Mouse (Mus musculus): ENCODE results near the gene Sgo2a. TPM values are rescaled to one million over a fixed set of nuclear protein-coding genes. Genes with fewer than 3 reads are reported as not detected.
"Not testable (repeated sequence)": the region's sequence is repeated elsewhere in the genome, so short reads cannot be mapped to it uniquely, and the experiment has no call there.

The Sgo2a gene
- polyA plus RNA-seq, 1 experiment from 2014 or later: 21.2 TPM

- 84% methylated on average over 6 of the region's 6 CpGs for WGBS
Observed at GRCm38 (mm10) chr1:57989052-57989600, 6.6 kb upstream of the Sgo2a start.

GRCm38 (mm10) chr1:57991277-57991676 lies 4.5 kb upstream of the Sgo2a start:
- WGBS: 72% methylated on average over 2 of the region's 2 CpGs
- no peaks in the 10 kb centered on the region for H3K9me3 ChIP-seq (replicated peaks)
- DNase-seq (ENCODE audit: low spot score): no peak

More at GRCm38 (mm10) chr1:57989052-57989600, 6.6 kb upstream of the Sgo2a start:
- Histone ChIP-seq H3K36me3 (no peaks in the 10 kb centered on the region), H3K27ac (no peak overlapping the region), H3K4me3 (no peak overlapping the region), H3K9me3 (replicated peaks) (no peaks in the 10 kb centered on the region), H3K4me1 (no peaks in the 10 kb centered on the region), H3K27me3 (ENCODE audit: low read depth, poor library complexity, severe bottlenecking) (no peaks in the 10 kb centered on the region)
- no peak for DNase-seq (ENCODE audit: low spot score)

GRCm38 (mm10) chr1:57996133-57996615 lies 403 bp downstream of the Sgo2a start:
- Histone ChIP-seq H3K4me3 (peak overlapping the region; percentile 77), H3K9me3 (replicated peaks) (no peaks in the 10 kb centered on the region), H3K27ac (peak overlapping the region; percentile 94), H3K27me3 (ENCODE audit: low read depth, poor library complexity, severe bottlenecking) (no peaks in the 10 kb centered on the region), H3K4me1 (peaks cover 10% of the 10 kb centered on the region), H3K36me3 (peaks cover 24% of the 10 kb centered on the region)
- WGBS: 0% methylated on average over 29 of the region's 29 CpGs
- DNase-seq (ENCODE audit: low spot score): no peak

More at GRCm38 (mm10) chr1:57991277-57991676, 4.5 kb upstream of the Sgo2a start:
- no peaks in the 10 kb centered on the region for H3K27me3 ChIP-seq (ENCODE audit: low read depth, poor library complexity, severe bottlenecking)
- no peak overlapping the region for H3K27ac ChIP-seq
- H3K4me3 ChIP-seq: no peak overlapping the region
- H3K36me3 ChIP-seq: no peaks in the 10 kb centered on the region
- H3K4me1 ChIP-seq: no peaks in the 10 kb centered on the region

- peaks cover 10% of the 10 kb centered on the region for H3K4me1 ChIP-seq
- H3K4me3 ChIP-seq: no peak overlapping the region
- H3K27me3 ChIP-seq (ENCODE audit: low read depth, poor library complexity, severe bottlenecking): no peaks in the 10 kb centered on the region
- H3K27ac ChIP-seq: no peak overlapping the region
- H3K9me3 ChIP-seq (replicated peaks): no peaks in the 10 kb centered on the region
- WGBS: 93% methylated on average over 3 of the region's 3 CpGs
- DNase-seq (ENCODE audit: low spot score): no peak
- peaks cover 40% of the 10 kb centered on the region for H3K36me3 ChIP-seq
Observed at GRCm38 (mm10) chr1:57998146-57998545, 2.4 kb downstream of the Sgo2a start.

GRCm38 (mm10) chr1:58006388-58006787 lies 10.6 kb downstream of the Sgo2a start:
- H3K27ac ChIP-seq; H3K27me3 ChIP-seq (ENCODE audit: low read depth, poor library complexity, severe bottlenecking); H3K4me3 ChIP-seq; DNase-seq (ENCODE audit: low spot score); H3K9me3 ChIP-seq (replicated peaks); H3K4me1 ChIP-seq: not testable (repeated sequence)
- 92% methylated on average over 7 of the region's 7 CpGs for WGBS
- peaks cover 65% of the 10 kb centered on the region for H3K36me3 ChIP-seq

- Histone ChIP-seq H3K27ac (no peak within 1 kb of the TSS), H3K36me3 (peaks cover 98% of the 10 kb centered on the region), H3K4me1 (no peaks in the 10 kb centered on the region), H3K4me3 (no peak within 1 kb of the TSS), H3K9me3 (replicated peaks) (no peaks in the 10 kb centered on the region), H3K27me3 (ENCODE audit: low read depth, poor library complexity, severe bottlenecking) (no peaks in the 10 kb centered on the region)
- no peak for DNase-seq (ENCODE audit: low spot score)
- WGBS: 94% methylated on average over 7 of the region's 7 CpGs
Observed at GRCm38 (mm10) chr1:58018856-58019255, 23.1 kb downstream of the Sgo2a start, which contains the start of gene Kctd18. Kctd18 (minus strand) TSS chr1:58018956.

- Histone ChIP-seq H3K27ac (no peak overlapping the region), H3K36me3 (peaks cover 34% of the 10 kb centered on the region), H3K9me3 (replicated peaks) (no peaks in the 10 kb centered on the region), H3K4me1 (peaks cover 16% of the 10 kb centered on the region), H3K4me3 (no peak overlapping the region), H3K27me3 (ENCODE audit: low read depth, poor library complexity, severe bottlenecking) (no peaks in the 10 kb centered on the region)
- no peak for DNase-seq (ENCODE audit: low spot score)
- WGBS: 86% methylated on average over 7 of the region's 7 CpGs
Observed at GRCm38 (mm10) chr1:58027707-58028106, 31.9 kb downstream of the Sgo2a start.

GRCm38 (mm10) chr1:58029636-58030117 lies 33.9 kb downstream of the Sgo2a start, which contains the start of gene Aox1:
Aox1 (plus strand) TSS chr1:58029931.
- WGBS: 11% methylated on average over 12 of the region's 12 CpGs
- Histone ChIP-seq H3K27ac (peak within 1 kb of the TSS; percentile 65), H3K36me3 (peaks cover 15% of the 10 kb centered on the region), H3K4me1 (peaks cover 16% of the 10 kb centered on the region), H3K9me3 (replicated peaks) (no peaks in the 10 kb centered on the region), H3K27me3 (ENCODE audit: low read depth, poor library complexity, severe bottlenecking) (no peaks in the 10 kb centered on the region), H3K4me3 (peak within 1 kb of the TSS; percentile 38)
- DNase-seq (ENCODE audit: low spot score): peak; percentile 43

- peak overlapping the region; percentile 65 for H3K27ac ChIP-seq
- 23% methylated on average over 13 of the region's 13 CpGs for WGBS
Observed at GRCm38 (mm10) chr1:58030156-58030871, 34.5 kb downstream of the Sgo2a start.

GRCm38 (mm10) chr1:58031160-58031769 lies 35.5 kb downstream of the Sgo2a start:
- peaks cover 2% of the 10 kb centered on the region for H3K36me3 ChIP-seq

More at GRCm38 (mm10) chr1:58030156-58030871, 34.5 kb downstream of the Sgo2a start:
- H3K27me3 ChIP-seq (ENCODE audit: low read depth, poor library complexity, severe bottlenecking): no peaks in the 10 kb centered on the region
- H3K4me1 ChIP-seq: peaks cover 16% of the 10 kb centered on the region
- H3K9me3 ChIP-seq (replicated peaks): no peaks in the 10 kb centered on the region
- peak overlapping the region; percentile 38 for H3K4me3 ChIP-seq
- H3K36me3 ChIP-seq: peaks cover 9% of the 10 kb centered on the region
- DNase-seq (ENCODE audit: low spot score): peak; percentile 35

GRCm38 (mm10) chr1:58037306-58037705 lies 41.5 kb downstream of the Sgo2a start:
- 96% methylated on average over 9 of the region's 9 CpGs for WGBS
- H3K4me1 ChIP-seq; DNase-seq (ENCODE audit: low spot score); H3K27me3 ChIP-seq (ENCODE audit: low read depth, poor library complexity, severe bottlenecking); H3K36me3 ChIP-seq; H3K9me3 ChIP-seq (replicated peaks); H3K27ac ChIP-seq; H3K4me3 ChIP-seq: not testable (repeated sequence)

More at GRCm38 (mm10) chr1:58031160-58031769, 35.5 kb downstream of the Sgo2a start:
- Histone ChIP-seq H3K9me3 (replicated peaks) (no peaks in the 10 kb centered on the region), H3K27ac (no peak overlapping the region), H3K27me3 (ENCODE audit: low read depth, poor library complexity, severe bottlenecking) (no peaks in the 10 kb centered on the region), H3K4me3 (no peak overlapping the region), H3K4me1 (peaks cover 16% of the 10 kb centered on the region)
- 65% methylated on average over 10 of the region's 10 CpGs for WGBS
- peak; percentile 81 for DNase-seq (ENCODE audit: low spot score)

GRCm38 (mm10) chr1:58045076-58045475 lies 49.3 kb downstream of the Sgo2a start:
- Histone ChIP-seq H3K36me3 (no peaks in the 10 kb centered on the region), H3K27ac (no peak overlapping the region), H3K4me1 (no peaks in the 10 kb centered on the region), H3K27me3 (ENCODE audit: low read depth, poor library complexity, severe bottlenecking) (no peaks in the 10 kb centered on the region), H3K4me3 (no peak overlapping the region), H3K9me3 (replicated peaks) (no peaks in the 10 kb centered on the region)
- 75% methylated on average over 3 of the region's 3 CpGs for WGBS
- DNase-seq (ENCODE audit: low spot score): no peak

- Histone ChIP-seq H3K4me3 (no peak overlapping the region), H3K4me1 (no peaks in the 10 kb centered on the region), H3K27ac (no peak overlapping the region), H3K36me3 (no peaks in the 10 kb centered on the region), H3K9me3 (replicated peaks) (no peaks in the 10 kb centered on the region), H3K27me3 (ENCODE audit: low read depth, poor library complexity, severe bottlenecking) (no peaks in the 10 kb centered on the region)
- DNase-seq (ENCODE audit: low spot score): no peak
- 76% methylated on average over 5 of the region's 5 CpGs for WGBS
Observed at GRCm38 (mm10) chr1:58045546-58045945, 49.8 kb downstream of the Sgo2a start.

All from limb, embryonic 10.5 days (tissue).